Mouse (Mus musculus) monocyte, adult 59 days (primary cell): ENCODE results near the gene Dazl. TPM values are rescaled to one million over a fixed set of nuclear protein-coding genes. Genes with fewer than 3 reads are reported as not detected.

ENCODE experiments used
- total RNA-seq, 2 experiments: library from RNA; stranded (reverse); gene quantifications; one replicate each; pipeline ENCODE4 v1.2.4; 2023

Gene Dazl
- not detected for total RNA-seq

GRCm38 (mm10) chr17:50293241-50293731 is at the start of gene Dazl:
Gene Dazl (minus strand): TSS chr17:50293636.

Other genes with a start within 250 kb of the Dazl start
- 10 to 100 TPM; 89.2 to 92.7 TPM for gene Rftn1, start 103.0 kb downstream of the Dazl start, total RNA-seq
- gene Plcl2, start 215.8 kb upstream of the Dazl start, total RNA-seq: 10 to 100 TPM; 61.9 to 63.6 TPM